Mouse (Mus musculus) gastrocnemius, adult 2 months (tissue): ENCODE results near the gene Rnd1. TPM values are rescaled to one million over a fixed set of nuclear protein-coding genes. Genes with fewer than 3 reads are reported as not detected.

Source experiments
- DNase-seq: peaks from one replicate; pipeline ENCODE4 v3.0.0; 2022
- H3K27ac ChIP-seq: fragments of 200-600 bp; 2 replicates; pipeline ENCODE4 v1.8.1; 2022; ENCODE audit warnings: mild to moderate bottlenecking
- H3K4me3 ChIP-seq: fragments of 200-600 bp; 2 replicates; pipeline ENCODE4 v1.8.1; 2022; ENCODE audit warnings: mild to moderate bottlenecking, moderate library complexity
- CTCF ChIP-seq: fragments of 200-600 bp; IDR thresholded peaks from 2 replicates; pipeline ENCODE4 v1.8.1; 2022; ENCODE audit warnings: antibody characterized with exemption, mild to moderate bottlenecking, moderate library complexity
- intact Hi-C: fragments of 180-260 bp; cut with DNase I; formaldehyde crosslinking; loops from one replicate; pipeline ENCODE4 v1.15.1; 2025
- total RNA-seq, 2 experiments: library from RNA; stranded (reverse); gene quantifications; 2 replicates each; pipeline ENCODE4 v1.2.3; 2021

The Rnd1 gene
- total RNA-seq, 2 experiments from 2014 or later: 1.2 to 1.5 TPM

- DNase-seq: no peak
- no peak for TF ChIP-seq CTCF
- Histone ChIP-seq H3K27ac (no peak overlapping the region), H3K4me3 (peak overlapping the region; percentile 84)
- intact Hi-C loops: no loop called here
These were observed 2.2 kb downstream of the Rnd1 start for GRCm38 (mm10) chr15:98674994-98675545.

- intact Hi-C loops: no loop called here
- no peak for TF ChIP-seq CTCF
- no peak for DNase-seq
- no peak overlapping the region for H3K4me3 ChIP-seq
- no peak overlapping the region for H3K27ac ChIP-seq
These were observed 2.8 kb downstream of the Rnd1 start for GRCm38 (mm10) chr15:98674284-98674993.

GRCm38 (mm10) chr15:98673732-98674131 lies 3.5 kb downstream of the Rnd1 start:
- intact Hi-C loops: no loop called here
- H3K4me3 ChIP-seq: no peak overlapping the region
- TF ChIP-seq CTCF: no peak
- no peak overlapping the region for H3K27ac ChIP-seq
- DNase-seq: no peak

DNA sequence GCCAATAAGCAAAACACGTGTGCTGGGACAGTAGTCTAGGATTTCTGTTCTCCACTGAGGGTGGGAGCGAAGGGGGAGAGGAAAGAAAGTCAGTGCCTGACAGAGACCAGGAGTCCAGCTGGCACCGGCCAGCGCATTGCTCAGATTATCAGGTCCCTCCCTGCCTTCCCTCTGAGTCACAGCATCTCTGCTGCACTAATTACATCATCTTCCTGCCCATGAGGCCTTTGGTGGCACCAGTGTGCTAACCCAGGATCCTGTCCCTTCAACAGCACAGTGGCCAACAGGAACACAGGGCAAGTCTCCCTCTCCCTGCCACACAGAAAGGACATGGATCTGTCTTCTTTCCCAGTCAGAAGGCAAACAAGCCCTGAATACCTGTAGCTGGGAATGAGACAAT lies 4.7 kb downstream of the Rnd1 start:
- H3K27ac ChIP-seq: 0 out of 2 replicates have a peak overlapping the region, but pooled peaks have one; percentile 16
- TF ChIP-seq CTCF: no peak
- H3K4me3 ChIP-seq: no peak overlapping the region
- no peak for DNase-seq
- intact Hi-C loops: no loop called here

DNA sequence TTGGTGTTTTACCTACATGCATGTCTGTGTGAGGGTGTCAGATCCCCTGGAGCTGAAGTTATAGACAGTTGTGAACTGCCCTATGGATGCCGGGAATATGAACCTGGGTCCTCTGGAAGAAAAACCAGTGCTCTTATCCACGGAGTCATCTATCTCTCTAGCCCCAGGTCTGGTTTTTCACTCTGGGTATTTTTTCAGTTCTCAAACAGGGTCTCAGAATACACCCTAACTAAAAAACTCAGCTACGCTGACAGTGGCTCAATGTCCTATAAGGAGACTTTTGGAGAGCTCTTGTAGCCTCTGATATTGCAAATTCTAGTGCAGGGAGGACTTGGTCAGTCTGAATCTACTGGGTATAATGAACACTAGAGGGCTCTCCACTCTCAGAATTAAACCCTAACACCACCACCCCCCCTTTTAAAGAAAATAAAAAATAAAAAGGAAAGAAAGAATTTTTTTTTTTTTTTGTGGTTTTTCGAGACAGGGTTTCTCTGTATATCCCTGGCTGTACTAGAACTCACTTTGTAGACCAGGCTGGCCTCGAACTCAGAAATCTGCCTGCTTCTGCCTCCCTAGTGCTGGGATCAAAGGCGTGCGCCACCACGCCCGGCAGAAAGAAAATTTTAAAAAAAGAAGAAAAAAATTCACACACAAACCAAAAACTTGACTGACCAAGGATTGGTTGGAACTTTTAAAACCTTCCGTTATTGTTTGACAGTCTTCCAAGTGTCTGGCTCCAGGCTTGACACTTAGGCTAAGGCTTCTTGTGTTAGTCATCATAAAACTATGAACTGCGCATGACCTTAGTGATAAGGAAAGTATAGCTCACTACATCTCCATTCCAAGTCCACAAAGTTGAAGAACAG lies 13.0 kb downstream of the Rnd1 start:
- DNase-seq: no peak
- Histone ChIP-seq H3K4me3 (no peak overlapping the region), H3K27ac (no peak overlapping the region)
- TF ChIP-seq CTCF: peak; percentile 73
- intact Hi-C loops: loop anchor here (1.0 to 5.0 kb wide), 2 partner anchors 36 to 138 kb away; no protein-coding TSS in a partner anchor

- peak; percentile 97 for DNase-seq
- H3K27ac ChIP-seq: peak within 1 kb of the TSS; percentile 96
- peak within 1 kb of the TSS; percentile 85 for H3K4me3 ChIP-seq
- intact Hi-C loops: loop anchor here (5.0 kb wide), 1 partner anchor 139 kb away; no protein-coding TSS in a partner anchor
- no peak for TF ChIP-seq CTCF
These were observed 14.4 kb downstream of the Rnd1 start, which contains the start of gene Ddx23 for GRCm38 (mm10) chr15:98662567-98663545. Gene Ddx23 (minus strand): TSS chr15:98662894.

GRCm38 (mm10) chr15:98662198-98662566 lies 15.1 kb downstream of the Rnd1 start:
- peak overlapping the region; percentile 96 for H3K27ac ChIP-seq
- peak overlapping the region; percentile 85 for H3K4me3 ChIP-seq
- no peak for TF ChIP-seq CTCF
- no peak for DNase-seq
- intact Hi-C loops: loop anchor here (5.0 kb wide), 1 partner anchor 140 kb away; no protein-coding TSS in a partner anchor

- no peak for DNase-seq
- no peak overlapping the region for H3K4me3 ChIP-seq
- intact Hi-C loops: no loop called here
- no peak for TF ChIP-seq CTCF
- no peak overlapping the region for H3K27ac ChIP-seq
These were observed 20.1 kb downstream of the Rnd1 start for GRCm38 (mm10) chr15:98656982-98657751.

DNA sequence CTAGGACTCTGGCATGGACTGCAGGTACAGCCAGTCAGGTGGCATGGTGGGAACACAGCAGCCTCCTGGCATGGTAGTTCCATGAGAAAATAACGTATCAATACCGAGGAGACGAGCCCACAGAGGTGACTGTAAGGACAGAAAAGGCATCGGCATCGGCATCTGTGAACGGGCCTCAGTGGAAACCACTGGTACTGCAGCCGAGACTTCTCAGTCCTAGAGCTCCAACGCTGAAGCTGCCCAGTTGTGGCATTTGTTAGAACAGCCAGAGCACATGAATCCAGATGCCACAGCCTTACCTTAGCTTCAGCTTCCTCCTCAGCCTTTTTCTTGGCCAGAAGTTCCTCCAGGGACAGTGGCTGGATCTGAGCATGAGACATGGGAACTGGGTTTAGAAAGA lies 25.1 kb downstream of the Rnd1 start:
- Histone ChIP-seq H3K27ac (no peak overlapping the region), H3K4me3 (no peak overlapping the region)
- DNase-seq: no peak
- intact Hi-C loops: no loop called here
- no peak for TF ChIP-seq CTCF

DNA sequence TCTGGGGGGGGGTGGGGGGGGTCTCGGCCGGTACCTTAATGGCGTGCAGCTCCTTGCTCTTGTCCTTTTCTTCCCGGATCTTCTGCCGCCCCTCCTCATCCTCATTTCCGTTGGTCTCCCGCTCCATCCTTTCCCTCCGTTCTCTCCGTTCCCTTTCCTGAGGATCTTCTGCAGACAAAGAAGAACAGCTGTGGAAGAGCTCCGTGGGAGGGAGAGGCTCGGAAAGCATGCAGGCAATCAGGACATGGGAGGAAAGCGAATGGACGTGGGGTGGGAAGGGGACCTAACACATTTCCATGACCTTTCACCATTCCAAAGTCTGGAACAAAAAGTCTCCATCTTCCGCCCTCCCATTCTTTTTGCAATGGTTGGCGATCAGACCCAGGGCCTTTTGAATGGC lies 25.8 kb downstream of the Rnd1 start:
- intact Hi-C loops: no loop called here
- DNase-seq: no peak
- Histone ChIP-seq H3K27ac (no peak overlapping the region), H3K4me3 (no peak overlapping the region)
- no peak for TF ChIP-seq CTCF

GRCm38 (mm10) chr15:98648071-98648470 lies 29.2 kb downstream of the Rnd1 start:
- intact Hi-C loops: no loop called here
- no peak overlapping the region for H3K4me3 ChIP-seq
- DNase-seq: no peak
- no peak for TF ChIP-seq CTCF
- H3K27ac ChIP-seq: no peak overlapping the region
